Mouse (Mus musculus) cortical plate, adult 2 months (tissue): ENCODE results near the gene Fmnl2.

Experiments used
- CTCF ChIP-seq: fragments of 200-500 bp; IDR thresholded peaks from 2 replicates; pipeline ENCODE4 v1.5.1; 2011; ENCODE audit warnings: mild to moderate bottlenecking, control low read depth, low read length; ENCODE audit not compliant: insufficient read depth; ENCODE audit errors: extremely low read depth
- POLR2A ChIP-seq: fragments of 200-500 bp; IDR thresholded peaks from 2 replicates; pipeline ENCODE4 v1.6.1; 2011; ENCODE audit warnings: mild to moderate bottlenecking, low read length, control low read depth; ENCODE audit not compliant: insufficient read depth; ENCODE audit errors: extremely low read depth

DNA sequence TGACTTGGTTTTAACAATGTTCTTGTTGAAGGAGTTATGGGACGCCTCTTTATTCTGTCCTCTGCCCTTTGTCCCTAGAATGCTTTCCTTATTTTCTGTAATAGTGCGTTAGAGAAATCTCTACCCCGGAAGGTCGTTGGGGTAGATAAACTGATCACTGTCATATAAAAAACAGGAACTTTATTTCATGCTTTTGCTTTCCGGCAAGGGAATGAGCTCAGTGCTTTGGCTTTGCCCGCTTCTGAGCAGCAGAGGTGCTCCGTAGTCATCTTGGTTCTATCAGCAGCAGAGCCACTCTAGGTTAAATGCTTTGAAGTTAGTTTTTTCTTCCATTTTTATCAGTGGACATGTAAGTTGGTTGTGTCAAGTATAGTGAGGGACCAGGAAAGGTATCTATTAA is 135.6 kb downstream of the Fmnl2 start:
- TF ChIP-seq CTCF (no peak), POLR2A (no peak)
